Mouse (Mus musculus) megakaryocyte-erythroid progenitor cell, adult 5-6 weeks (primary cell): ENCODE results near the gene Ring1. TPM values are rescaled to one million over a fixed set of nuclear protein-coding genes. Genes with fewer than 3 reads are reported as not detected.
"Not testable (repeated sequence)": the region's sequence is repeated elsewhere in the genome, so short reads cannot be mapped to it uniquely, and the experiment has no call there.

ENCODE experiments used
- ATAC-seq: replicated peaks from 2 replicates; pipeline ENCODE4 v1.8.0; 2016; ENCODE audit warnings: mild to moderate bottlenecking, inconsistent platforms; ENCODE audit not compliant: severe bottlenecking, poor library complexity, low FRiP score, low TSS enrichment
- total RNA-seq, 2 experiments: library from RNA; stranded (forward) in 1 of 2; stranded (reverse) in 1 of 2; fragments of 200-1000, 215-1000 nt in 1 of 2; fragments of >200 nt in 1 of 2; fragmentation: Nextera tagmentation in 1 of 2; gene quantifications; 2 replicates each; pipeline ENCODE4 v1.2.3; 2014 to 2017

Ring1 gene
- total RNA-seq, 2 experiments from 2014 or later = 12.8 to 15.4 TPM

- ATAC-seq = no peak
Measured at GRCm38 (mm10) chr17:34029890-34030595, 5.6 kb upstream of the Ring1 start.

GRCm38 (mm10) chr17:34029150-34029889, 4.8 kb upstream of the Ring1 start:
- no peak for ATAC-seq

- no peak for ATAC-seq
Measured at GRCm38 (mm10) chr17:34028501-34029149, 4.1 kb upstream of the Ring1 start.

- ATAC-seq = peak; percentile 64
Measured at GRCm38 (mm10) chr17:34027656-34028223, 3.3 kb upstream of the Ring1 start, which contains the start of gene H2-Ke6. H2-Ke6 (minus strand) TSS chr17:34028060.

GRCm38 (mm10) chr17:34026917-34027655, 2.6 kb upstream of the Ring1 start:
- 0 out of 2 replicates have a peak, but pooled peaks have one; percentile 6 for ATAC-seq

GRCm38 (mm10) chr17:34026221-34026620, 1.7 kb upstream of the Ring1 start:
- ATAC-seq = no peak

- ATAC-seq = no peak
Measured at GRCm38 (mm10) chr17:34025756-34026151, 1.3 kb upstream of the Ring1 start.

- ATAC-seq = no peak
Measured at GRCm38 (mm10) chr17:34024861-34025755, 628 bp upstream of the Ring1 start.

GRCm38 (mm10) chr17:34023678-34024077, 802 bp downstream of the Ring1 start:
- ATAC-seq = no peak

- no peak for ATAC-seq
Measured at GRCm38 (mm10) chr17:34022987-34023386, 1.5 kb downstream of the Ring1 start.

GRCm38 (mm10) chr17:34022414-34022783, 2.1 kb downstream of the Ring1 start:
- no peak for ATAC-seq

- no peak for ATAC-seq
Measured at GRCm38 (mm10) chr17:34021539-34022413, 2.7 kb downstream of the Ring1 start.

GRCm38 (mm10) chr17:34013436-34013835, 11.0 kb downstream of the Ring1 start:
- ATAC-seq = no peak

- no peak for ATAC-seq
Measured at GRCm38 (mm10) chr17:34010156-34010555, 14.3 kb downstream of the Ring1 start.

GRCm38 (mm10) chr17:34006570-34006969, 17.9 kb downstream of the Ring1 start:
- no peak for ATAC-seq

- no peak for ATAC-seq
Measured at GRCm38 (mm10) chr17:34003426-34003825, 21.1 kb downstream of the Ring1 start.

GRCm38 (mm10) chr17:34000796-34001195, 23.7 kb downstream of the Ring1 start:
- ATAC-seq = not testable (repeated sequence)

- peak; percentile 96 for ATAC-seq
Measured at GRCm38 (mm10) chr17:34000150-34000537, 24.3 kb downstream of the Ring1 start, which contains the start of gene H2-K1. H2-K1 (minus strand) TSS chr17:34000347.
